Mouse (Mus musculus): ENCODE results near the gene Olfr329-ps.
"Not testable (repeated sequence)": the region's sequence is repeated elsewhere in the genome, so short reads cannot be mapped to it uniquely, and the experiment has no call there.

Olfr329-ps gene

GRCm38 (mm10) chr11:58546322-58546721 lies at the start of gene Olfr329-ps:
Gene Olfr329-ps, minus strand, starts transcription at chr11:58546422.
- no peak for DNase-seq (ENCODE audit: low spot score in 2 of 2)

GRCm38 (mm10) chr11:58594814-58595213 lies 48.6 kb upstream of the Olfr329-ps start, which contains the start of gene Olfr324:
Gene Olfr324, plus strand, starts transcription at chr11:58595114.
- no peak for DNase-seq (ENCODE audit: low spot score in 2 of 2)

- no peak for DNase-seq (ENCODE audit: low spot score in 2 of 2)
Observed at GRCm38 (mm10) chr11:58588620-58589250, 42.5 kb upstream of the Olfr329-ps start.

GRCm38 (mm10) chr11:58587898-58588348 lies 41.7 kb upstream of the Olfr329-ps start:
- peak in 1 of 2 experiments; percentile 40 for DNase-seq (ENCODE audit: low spot score in 2 of 2)

GRCm38 (mm10) chr11:58578636-58579035 lies 32.4 kb upstream of the Olfr329-ps start:
- DNase-seq (ENCODE audit: low spot score in 2 of 2), result no peak

- no peak for DNase-seq (ENCODE audit: low spot score in 2 of 2)
Observed at GRCm38 (mm10) chr11:58577430-58577829, 31.2 kb upstream of the Olfr329-ps start, which contains the start of gene Olfr325. Gene Olfr325, plus strand, starts transcription at chr11:58577730.

- no peak for DNase-seq (ENCODE audit: low spot score in 2 of 2)
Observed at GRCm38 (mm10) chr11:58570405-58570804, 24.2 kb upstream of the Olfr329-ps start, which contains the start of gene Olfr224. Gene Olfr224, minus strand, starts transcription at chr11:58570553.

GRCm38 (mm10) chr11:58555536-58555935 lies 9.3 kb upstream of the Olfr329-ps start, which contains the start of gene Olfr328:
Gene Olfr328, minus strand, starts transcription at chr11:58555636.
- no peak for DNase-seq (ENCODE audit: low spot score in 2 of 2)

- DNase-seq (ENCODE audit: low spot score in 2 of 2), result not testable (repeated sequence)
Observed at GRCm38 (mm10) chr11:58534736-58535135, 11.5 kb downstream of the Olfr329-ps start, which contains the start of gene Olfr330. Gene Olfr330, minus strand, starts transcription at chr11:58534836.

GRCm38 (mm10) chr11:58519756-58520155 lies 26.5 kb downstream of the Olfr329-ps start:
- DNase-seq (ENCODE audit: low spot score in 2 of 2), result peak; percentile 17 to 28

GRCm38 (mm10) chr11:58518916-58519315 lies 27.3 kb downstream of the Olfr329-ps start:
- peak; percentile 75 to 76 for DNase-seq (ENCODE audit: low spot score in 2 of 2)

- DNase-seq (ENCODE audit: low spot score in 2 of 2), result not testable (repeated sequence)
Observed at GRCm38 (mm10) chr11:58509058-58509457, 37.2 kb downstream of the Olfr329-ps start.

GRCm38 (mm10) chr11:58502472-58502871 lies 43.8 kb downstream of the Olfr329-ps start, which contains the start of gene Olfr331:
Gene Olfr331, minus strand, starts transcription at chr11:58502572.
- DNase-seq (ENCODE audit: low spot score in 2 of 2), result not testable (repeated sequence)

- no peak for DNase-seq (ENCODE audit: low spot score in 2 of 2)
Observed at GRCm38 (mm10) chr11:58499290-58499689, 46.9 kb downstream of the Olfr329-ps start.

GRCm38 (mm10) chr11:58498761-58499160 lies 47.5 kb downstream of the Olfr329-ps start:
- DNase-seq (ENCODE audit: low spot score in 2 of 2), result no peak

GRCm38 (mm10) chr11:58492455-58492854 lies 53.8 kb downstream of the Olfr329-ps start, which contains the start of gene Olfr332:
Gene Olfr332, minus strand, starts transcription at chr11:58492555.
- DNase-seq (ENCODE audit: low spot score in 2 of 2), result no peak
